Mouse (Mus musculus) c-Kit-positive CD71-negative TER-119-negative erythroid progenitor cells, embryonic 14.5 days (primary cell): ENCODE measurements around the gene Nptx1.
A peak's percentile ranks its signal among the peaks of the same experiment; 100 is the strongest.

ENCODE experiments used
- DNase-seq: peaks from one replicate; pipeline ENCODE4 v3.0.0-alpha.2; 2013; ENCODE audit warnings: low read depth

Gene Nptx1

GRCm38 (mm10) chr11:119522779-119523178 lies 24.8 kb downstream of the Nptx1 start:
- no peak for DNase-seq

- DNase-seq = no peak
Measured at GRCm38 (mm10) chr11:119521920-119522710, 25.4 kb downstream of the Nptx1 start.

DNA sequence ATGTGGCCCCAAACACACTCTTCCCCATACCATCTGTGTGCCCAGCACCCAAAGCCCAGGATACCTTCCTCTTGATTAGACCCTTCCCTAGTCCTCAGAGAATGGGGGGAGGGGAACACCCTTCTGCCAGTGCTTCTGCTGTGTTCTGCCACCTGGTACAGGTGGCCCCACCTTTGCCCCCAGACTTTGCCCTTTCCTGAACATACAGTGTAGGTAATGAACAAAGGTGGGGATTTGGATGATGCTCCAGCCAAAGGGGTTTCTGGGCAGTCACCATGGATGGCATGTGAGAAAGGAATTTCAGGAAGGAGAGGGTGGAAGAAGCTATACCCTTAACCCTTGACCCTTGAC lies 26.9 kb downstream of the Nptx1 start:
- DNase-seq = no peak

DNA sequence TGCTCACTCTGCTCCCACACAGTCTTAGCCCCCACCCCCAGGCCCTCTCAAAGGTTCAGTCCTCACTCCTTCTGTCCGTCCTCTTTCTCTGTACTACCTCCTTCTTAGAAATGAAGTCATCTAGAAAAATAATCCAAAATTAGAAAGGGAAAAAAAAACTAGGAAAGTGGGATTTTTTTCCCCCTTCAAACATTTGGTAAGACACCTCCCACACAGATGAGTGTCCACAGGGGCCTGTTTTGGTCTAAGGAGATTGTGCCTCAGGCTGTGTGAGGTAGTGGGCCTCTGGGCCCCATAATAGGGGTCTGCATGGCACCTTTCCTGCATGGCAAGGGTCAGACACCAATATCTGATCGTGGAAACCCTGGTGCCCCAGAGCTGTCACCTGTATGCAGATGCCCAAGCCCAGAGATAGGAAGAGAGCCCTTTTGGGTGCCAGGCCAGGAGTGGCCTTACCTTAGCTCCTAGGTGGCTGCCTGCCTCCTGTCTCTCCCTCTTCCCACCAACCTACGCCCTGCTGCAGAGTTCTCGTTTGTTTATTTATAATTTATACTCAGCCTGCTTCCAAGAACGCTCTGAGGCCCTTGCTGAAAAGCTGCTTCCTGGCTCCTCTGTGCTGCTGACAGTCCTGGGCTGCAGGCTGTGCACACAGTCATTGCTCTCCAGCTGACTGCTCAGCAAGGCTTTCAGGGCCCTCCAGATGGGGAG lies 27.4 kb downstream of the Nptx1 start:
- no peak for DNase-seq

- no peak for DNase-seq
Measured at GRCm38 (mm10) chr11:119519387-119519786, 28.2 kb downstream of the Nptx1 start.

GRCm38 (mm10) chr11:119516677-119517361 lies 30.7 kb downstream of the Nptx1 start:
- no peak for DNase-seq

DNA sequence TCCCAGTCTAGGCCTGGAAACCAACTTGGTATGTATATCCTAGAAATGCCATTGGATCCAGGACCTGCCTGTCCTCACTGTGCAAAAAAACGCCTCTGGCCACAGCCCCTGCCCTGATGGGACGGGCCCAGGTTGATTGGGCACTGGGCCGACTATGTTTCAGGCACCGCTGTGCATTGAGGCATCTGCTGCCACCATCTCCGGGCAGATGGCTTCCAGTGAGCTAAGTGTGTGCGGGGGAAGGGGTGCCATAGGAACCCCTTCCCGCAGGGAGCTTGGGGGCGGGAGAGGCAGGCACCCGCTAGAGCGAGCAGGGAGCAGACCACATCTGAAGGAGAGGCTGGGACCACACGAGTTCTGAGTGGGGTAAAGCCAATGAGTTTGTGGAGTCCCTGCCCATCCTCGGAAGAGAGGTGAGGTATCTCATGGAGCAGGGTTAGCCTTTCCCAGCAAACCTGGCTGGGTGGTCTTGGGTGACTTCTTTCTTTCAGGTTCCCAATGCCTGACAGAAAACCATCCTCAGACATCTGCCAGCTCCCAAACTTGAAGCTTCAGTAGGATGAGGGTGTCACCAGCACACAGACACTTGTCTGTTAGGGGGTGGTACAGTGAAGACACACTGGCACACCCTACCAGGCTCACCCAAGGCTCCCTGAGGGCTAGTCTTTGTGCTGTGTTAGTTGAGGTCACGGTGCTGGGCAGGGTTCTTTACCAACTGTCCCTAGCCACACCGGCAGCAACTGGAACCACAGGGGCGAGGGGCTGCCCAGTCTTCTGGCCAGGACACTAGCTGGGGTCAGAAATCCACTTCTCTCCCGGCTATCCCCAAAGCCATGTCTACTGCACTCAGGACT lies 31.5 kb downstream of the Nptx1 start:
- DNase-seq = no peak

DNA sequence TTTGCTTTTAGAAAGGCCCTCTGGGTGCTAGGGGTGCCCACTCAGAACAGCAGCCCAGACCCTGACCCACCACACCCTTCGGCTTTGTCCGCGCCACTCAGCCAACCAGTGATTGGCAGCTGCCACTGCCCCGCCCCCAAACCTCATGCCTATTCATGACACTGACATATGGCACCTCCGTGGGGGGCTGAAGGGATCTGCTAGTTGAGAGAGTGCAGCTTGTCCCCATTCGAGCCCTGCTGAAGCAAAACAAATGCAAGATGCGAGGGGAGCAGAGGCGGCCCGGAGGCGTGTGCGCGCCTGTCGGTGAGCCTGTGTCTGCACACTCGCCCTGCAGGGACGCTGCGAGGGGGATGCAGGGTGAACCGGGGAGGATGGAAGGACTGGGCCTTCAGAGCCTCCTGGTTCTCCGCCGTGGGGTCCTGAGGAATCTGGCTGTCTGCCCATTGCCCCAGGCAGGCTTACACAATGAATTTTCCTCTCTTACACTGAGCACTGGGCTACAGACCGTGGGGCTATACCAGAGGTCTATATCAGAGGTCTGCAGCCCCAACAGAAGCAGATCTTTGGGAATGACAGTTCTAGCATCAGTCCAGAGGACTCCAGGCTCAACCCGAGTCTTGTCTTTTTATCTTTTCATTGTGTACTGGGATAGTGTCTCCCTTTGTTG lies 32.5 kb downstream of the Nptx1 start:
- no peak for DNase-seq

GRCm38 (mm10) chr11:119514108-119514860 lies 33.3 kb downstream of the Nptx1 start:
- DNase-seq = no peak

GRCm38 (mm10) chr11:119513038-119513659 lies 34.4 kb downstream of the Nptx1 start:
- DNase-seq = no peak

GRCm38 (mm10) chr11:119509165-119509776 lies 38.3 kb downstream of the Nptx1 start:
- DNase-seq = no peak

DNA sequence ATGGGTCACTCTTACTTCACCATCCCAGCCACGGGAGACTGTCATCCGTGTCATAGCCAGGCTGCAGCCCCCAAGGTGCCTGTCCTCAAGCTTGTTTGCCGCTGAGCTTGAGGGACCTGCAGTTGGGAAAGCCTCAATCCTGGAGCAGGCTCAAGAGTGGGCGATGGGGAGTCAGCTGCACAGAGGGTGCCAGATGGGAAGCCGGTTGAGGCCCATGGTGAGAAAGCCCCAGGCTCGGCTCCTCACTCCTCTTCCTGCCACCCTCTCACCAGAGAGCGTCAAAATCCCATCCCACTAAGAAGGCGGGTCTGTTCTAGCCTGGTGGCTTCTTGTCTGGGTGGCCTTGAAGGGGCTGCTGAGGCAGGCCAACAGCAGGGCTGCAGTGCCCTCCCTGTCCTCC lies 39.8 kb downstream of the Nptx1 start:
- no peak for DNase-seq

DNA sequence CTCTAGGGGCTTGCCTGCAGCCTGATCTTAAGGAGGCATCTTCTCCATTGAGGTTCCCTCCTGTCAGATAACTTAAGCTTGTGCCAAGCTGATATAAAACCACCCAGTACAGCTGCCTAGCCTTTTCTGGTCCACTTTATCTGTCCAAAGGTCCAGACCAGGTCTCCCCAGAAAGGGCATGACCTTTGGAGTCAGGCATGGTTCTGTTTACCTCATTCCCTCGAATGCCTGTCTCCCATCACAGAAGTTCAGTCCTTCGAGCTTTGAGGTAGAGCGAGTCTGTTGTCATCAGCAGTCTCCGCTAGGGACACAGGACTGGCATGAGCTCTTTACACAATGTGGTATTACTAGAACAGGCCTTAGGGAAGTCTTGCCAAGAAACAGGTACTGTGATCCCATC lies 41.2 kb downstream of the Nptx1 start:
- no peak for DNase-seq

DNA sequence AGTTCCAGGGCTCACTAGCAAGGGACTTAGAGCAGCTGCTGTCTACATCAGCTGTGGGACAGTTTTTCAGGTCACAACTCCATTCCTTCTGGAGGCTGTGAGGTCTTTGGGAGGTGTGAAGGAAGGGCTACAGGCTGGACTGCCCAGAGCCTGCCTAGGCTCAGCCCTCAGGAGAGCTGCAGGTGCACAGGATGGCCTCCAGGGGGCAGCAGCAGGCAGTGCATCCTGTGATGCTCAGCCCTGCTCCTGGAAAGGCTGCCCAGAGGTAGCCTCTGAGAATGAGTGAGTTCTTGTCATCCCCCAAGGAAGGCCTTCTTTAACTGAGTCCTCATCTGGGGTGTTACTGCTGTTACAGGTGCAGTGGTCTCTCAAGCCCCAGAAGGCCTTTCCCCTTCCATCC lies 43.9 kb downstream of the Nptx1 start:
- peak; percentile 39 for DNase-seq

GRCm38 (mm10) chr11:119500011-119500410 lies 47.5 kb downstream of the Nptx1 start:
- no peak for DNase-seq

DNA sequence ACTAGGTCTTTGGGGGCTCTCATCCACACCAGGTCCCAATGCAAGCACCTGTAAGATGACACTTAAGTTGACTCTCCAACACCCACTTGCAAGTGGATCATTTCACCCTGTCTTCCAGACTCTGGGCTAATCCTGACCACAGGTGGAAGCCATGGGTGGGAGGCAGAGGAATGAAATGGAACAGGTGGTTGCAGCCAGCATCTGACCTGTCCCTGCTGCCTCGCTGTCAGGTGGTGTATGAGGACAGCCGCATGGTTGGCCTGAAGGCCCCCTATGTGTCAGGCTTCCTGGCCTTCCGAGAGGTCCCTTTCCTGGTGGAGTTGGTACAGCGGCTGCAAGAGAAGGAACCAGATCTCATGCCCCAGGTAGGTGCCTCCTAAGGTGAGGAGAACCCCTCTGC lies 48.3 kb downstream of the Nptx1 start:
- no peak for DNase-seq

GRCm38 (mm10) chr11:119497451-119497850 lies 50.1 kb downstream of the Nptx1 start:
- DNase-seq = no peak

DNA sequence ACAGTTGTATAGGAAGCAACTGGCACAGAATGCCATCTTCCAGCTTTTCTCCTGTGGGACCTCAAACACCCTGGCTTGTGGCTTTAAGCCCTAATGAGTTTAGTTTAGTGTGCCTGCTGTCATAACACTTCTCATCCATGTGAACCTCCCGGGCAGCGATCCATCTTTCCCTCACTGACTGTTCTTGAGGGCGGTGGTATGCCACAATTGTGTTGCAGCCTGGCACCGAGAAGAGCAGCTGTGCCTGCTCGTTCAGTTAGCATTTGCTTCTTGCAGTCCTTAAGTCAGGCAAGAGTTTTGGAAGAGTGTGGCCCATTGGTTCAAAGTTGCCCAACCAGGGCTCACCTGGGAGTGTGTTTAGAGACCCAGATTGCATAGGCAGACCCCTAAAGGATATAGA lies 51.4 kb downstream of the Nptx1 start:
- DNase-seq = no peak

DNA sequence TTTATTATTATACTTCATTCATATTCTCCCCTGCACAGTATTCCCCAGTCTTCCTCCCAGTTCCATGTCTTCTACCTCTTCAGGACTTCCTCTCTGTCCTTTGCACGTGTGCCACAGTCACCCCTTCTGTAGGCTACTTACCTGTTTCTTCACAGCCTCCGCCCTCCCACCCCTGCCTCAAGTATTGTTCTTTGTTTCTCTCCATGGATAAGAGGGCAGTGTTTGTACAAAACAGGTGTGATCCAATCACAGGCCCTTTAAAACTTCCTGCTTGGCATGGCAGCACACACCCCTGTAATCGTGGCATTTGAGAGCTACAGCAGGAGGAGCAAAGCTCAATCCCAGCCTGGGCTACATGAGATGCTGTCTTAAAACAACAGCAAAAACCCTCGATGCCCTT lies 54.0 kb downstream of the Nptx1 start:
- DNase-seq = no peak

- no peak for DNase-seq
Measured at GRCm38 (mm10) chr11:119492830-119493229, 54.7 kb downstream of the Nptx1 start.
